Mouse (Mus musculus) G1E (cell line): ENCODE results near the gene Zswim4.

ENCODE experiments used
- CTCF ChIP-seq: IDR thresholded peaks from 2 replicates; pipeline ENCODE4 v1.5.1; 2012; ENCODE audit warnings: low read depth, low read length, inconsistent platforms, mixed read lengths
- GATA1 ChIP-seq: IDR thresholded peaks from 2 replicates; pipeline ENCODE4 v1.6.1; 2012; ENCODE audit warnings: borderline replicate concordance, low read length, inconsistent platforms, mixed read lengths
- GATA2 ChIP-seq: IDR thresholded peaks from 2 replicates; pipeline ENCODE4 v1.6.1; 2012; ENCODE audit warnings: low read depth, low read length, inconsistent platforms, borderline replicate concordance
- POLR2AphosphoS5 ChIP-seq: IDR thresholded peaks from 2 replicates; pipeline ENCODE4 v1.6.1; 2012; ENCODE audit warnings: low read depth, low read length, inconsistent platforms; ENCODE audit not compliant: insufficient replicate concordance
- TAL1 ChIP-seq: conservative IDR thresholded peaks from 2 replicates; pipeline ENCODE4 v1.6.1; 2012; ENCODE audit warnings: low read depth, low read length, inconsistent platforms, mixed read lengths

- TF ChIP-seq GATA1 (no peak), POLR2AphosphoS5 (no peak), CTCF (no peak), TAL1 (no peak), GATA2 (no peak)
Observed at GRCm38 (mm10) chr8:84194224-84194743, 42.6 kb downstream of the Zswim4 start.
